Mouse (Mus musculus): ENCODE measurements around the gene Becn1.

DNA sequence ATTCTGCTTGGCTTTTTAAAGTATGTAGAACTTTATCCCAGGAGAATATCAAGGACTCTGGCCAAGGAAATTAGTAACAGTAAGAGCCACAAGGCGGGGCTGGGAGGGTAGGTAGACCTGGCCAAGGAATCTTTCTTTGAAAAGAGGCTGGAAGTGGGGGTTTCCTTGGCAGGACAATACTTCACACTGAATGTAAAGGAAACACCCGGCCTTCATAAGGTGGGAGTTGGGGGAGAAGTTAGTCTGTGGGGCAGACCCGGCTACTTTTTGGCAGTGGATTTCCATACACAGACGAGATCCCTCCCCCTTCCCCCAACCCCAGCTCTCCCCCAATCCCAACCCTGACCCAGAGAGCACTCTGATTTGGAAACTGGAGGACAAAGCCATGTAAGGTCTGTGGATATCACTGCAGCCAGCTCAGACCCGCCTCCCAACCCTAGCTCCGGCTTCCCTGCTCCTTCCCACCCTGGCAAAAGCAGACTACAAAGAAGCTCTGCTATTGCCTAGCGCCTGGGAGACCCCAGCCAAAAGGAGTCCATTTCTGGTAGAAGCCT lies 28.4 kb upstream of the Becn1 start, which contains the start of gene Aoc3:
- TF ChIP-seq CTCF (IDR thresholded peaks at IDR 0.05; ENCODE audit: insufficient read depth, low read depth, low read length) = no peak
- no peak for TF ChIP-seq POLR2A (IDR thresholded peaks at IDR 0.05; ENCODE audit: insufficient read depth, low read depth, low read length)
